Mouse (Mus musculus) cerebellum, adult 2 months (tissue): ENCODE measurements at regions not wholly inside any gene's neighbourhood (a gene's known extent, or its start where the extent isn't known, plus 50 kb on each side); places are given as distances from the start of the nearest gene placed in this dataset.

ENCODE experiments used
- DNase-seq, 2 experiments: peaks; one replicate each; pipeline ENCODE4 v3.0.0; 2021
- H3K27ac ChIP-seq: fragments of 200-500 bp; 2 replicates; pipeline ENCODE4 v1.5.1; 2012; ENCODE audit warnings: low read length, control low read depth, inconsistent platforms; ENCODE audit not compliant: insufficient read depth
- H3K27me3 ChIP-seq: fragments of 200-500 bp; 2 replicates; pipeline ENCODE4 v1.6.1; 2012; ENCODE audit warnings: inconsistent platforms, mild to moderate bottlenecking, low read length, moderate library complexity; ENCODE audit not compliant: control insufficient read depth, insufficient read depth
- H3K4me1 ChIP-seq: fragments of 200-500 bp; 2 replicates; pipeline ENCODE4 v1.6.1; 2011; ENCODE audit warnings: low read length; ENCODE audit not compliant: control insufficient read depth, insufficient read depth
- H3K4me3 ChIP-seq: fragments of 200-500 bp; replicated peaks from 2 replicates; pipeline ENCODE3; 2011; ENCODE audit warnings: mild to moderate bottlenecking, low read depth, low read length, control low read depth; ENCODE audit not compliant: insufficient read depth
- CTCF ChIP-seq: fragments of 200-500 bp; IDR thresholded peaks from 2 replicates; pipeline ENCODE4 v1.5.1; 2011; ENCODE audit warnings: low read depth, mild to moderate bottlenecking, control low read depth, low read length, moderate library complexity, borderline replicate concordance; ENCODE audit not compliant: insufficient read depth
- POLR2A ChIP-seq: fragments of 200-500 bp; IDR thresholded peaks from 2 replicates; pipeline ENCODE4 v1.6.1; 2011; ENCODE audit warnings: low read length, control low read depth, borderline replicate concordance; ENCODE audit not compliant: insufficient read depth
- WGBS: fragments of 180-500 bp; shearing (Covaris S2); methylation state at CpG from one replicate; pipeline ENCODE4 v1.1.7; 2018; 5-methylcytosine and 5-hydroxymethylcytosine counted together

GRCm38 (mm10) chr11:21478191-21478590 is 93.8 kb upstream of the Wdpcp start:
- DNase-seq = no peak
- no peaks in the 10 kb centered on the region for H3K4me1 ChIP-seq
- TF ChIP-seq POLR2A (no peak), CTCF (no peak)

GRCm38 (mm10) chr11:21470711-21471110 is 99.7 kb upstream of the Ugp2 start:
- TF ChIP-seq CTCF (no peak), POLR2A (no peak)
- DNase-seq = no peak
- Histone ChIP-seq H3K27ac (no peak overlapping the region), H3K4me1 (no peaks in the 10 kb centered on the region), H3K27me3 (no peaks in the 10 kb centered on the region), H3K4me3 (no peak overlapping the region)
- 49% methylated on average over 4 of the region's 4 CpGs for WGBS

More at GRCm38 (mm10) chr11:21478191-21478590, 93.8 kb upstream of the Wdpcp start:
- Histone ChIP-seq H3K4me3 (no peak overlapping the region), H3K27me3 (no peaks in the 10 kb centered on the region; the same call in 1 of the 2 replicates), H3K27ac (no peak overlapping the region)

GRCm38 (mm10) chr11:21468465-21468864 is 97.5 kb upstream of the Ugp2 start:
- H3K4me1 ChIP-seq = no peaks in the 10 kb centered on the region
- no peak for DNase-seq
- H3K4me3 ChIP-seq = no peak overlapping the region
- no peak overlapping the region for H3K27ac ChIP-seq
- H3K27me3 ChIP-seq = no peaks in the 10 kb centered on the region
- TF ChIP-seq POLR2A (no peak), CTCF (no peak)

- Histone ChIP-seq H3K4me1 (no peaks in the 10 kb centered on the region), H3K27me3 (no peaks in the 10 kb centered on the region), H3K27ac (no peak overlapping the region), H3K4me3 (no peak overlapping the region)
- no peak for TF ChIP-seq CTCF
- no peak for DNase-seq
Measured at GRCm38 (mm10) chr11:21460011-21460410, 89.0 kb upstream of the Ugp2 start.

- 68% methylated on average over 3 of the region's 4 CpGs for WGBS
- TF ChIP-seq POLR2A (no peak), CTCF (peak; percentile 45; the same call in 1 of the 2 replicates)
- no peaks in the 10 kb centered on the region for H3K4me1 ChIP-seq
- H3K27me3 ChIP-seq = no peaks in the 10 kb centered on the region
- no peak overlapping the region for H3K4me3 ChIP-seq
- DNase-seq = peak in 1 of 2 experiments; percentile 4
- no peak overlapping the region for H3K27ac ChIP-seq
Measured at GRCm38 (mm10) chr11:21453308-21454106, 82.5 kb upstream of the Ugp2 start.

GRCm38 (mm10) chr11:21433726-21434125 is 62.7 kb upstream of the Ugp2 start:
- TF ChIP-seq POLR2A (no peak), CTCF (peak; percentile 18; the same call in 1 of the 2 replicates)
- DNase-seq = no peak
- Histone ChIP-seq H3K4me1 (no peaks in the 10 kb centered on the region), H3K4me3 (no peak overlapping the region), H3K27ac (no peak overlapping the region), H3K27me3 (no peaks in the 10 kb centered on the region)
- 43% methylated on average over 2 of the region's 2 CpGs for WGBS

GRCm38 (mm10) chr11:21430021-21430420 is 59.0 kb upstream of the Ugp2 start:
- TF ChIP-seq CTCF = no peak
- TF ChIP-seq POLR2A = no peak
- H3K4me3 ChIP-seq = no peak overlapping the region
- WGBS = 28% methylated on average over 1 of the region's 1 CpGs
- DNase-seq = no peak
- H3K4me1 ChIP-seq = no peaks in the 10 kb centered on the region
- H3K27ac ChIP-seq = no peak overlapping the region
- no peaks in the 10 kb centered on the region for H3K27me3 ChIP-seq

- no peak for DNase-seq
- TF ChIP-seq CTCF = no peak
- no peak for TF ChIP-seq POLR2A
- no peak overlapping the region for H3K4me3 ChIP-seq
- no peak overlapping the region for H3K27ac ChIP-seq
- H3K4me1 ChIP-seq = no peaks in the 10 kb centered on the region
- no peaks in the 10 kb centered on the region for H3K27me3 ChIP-seq
- 50% methylated on average over 6 of the region's 6 CpGs for WGBS
Measured at GRCm38 (mm10) chr11:21428749-21429148, 57.7 kb upstream of the Ugp2 start.

- H3K4me3 ChIP-seq = no peak overlapping the region
- DNase-seq = no peak
- no peaks in the 10 kb centered on the region for H3K4me1 ChIP-seq
- H3K27me3 ChIP-seq = no peaks in the 10 kb centered on the region
- TF ChIP-seq CTCF (no peak), POLR2A (no peak)
- WGBS = 69% methylated on average over 3 of the region's 3 CpGs
- no peak overlapping the region for H3K27ac ChIP-seq
Measured at GRCm38 (mm10) chr11:21428013-21428317, 57.0 kb upstream of the Ugp2 start.
